Mouse (Mus musculus) ES-E14 (cell line): Measurements from ENCODE around the gene Ahnak2.

ENCODE experiments used
- HCFC1 ChIP-seq: IDR thresholded peaks from 2 replicates; pipeline ENCODE4 v1.6.1; 2012; ENCODE audit warnings: low read length, inconsistent platforms, borderline replicate concordance; ENCODE audit not compliant: insufficient read depth
- ZC3H11A ChIP-seq: IDR thresholded peaks from 2 replicates; pipeline ENCODE4 v1.6.1; 2012; ENCODE audit warnings: low read depth, mild to moderate bottlenecking, inconsistent platforms, low read length, borderline replicate concordance
- ZNF384 ChIP-seq: IDR thresholded peaks from 2 replicates; pipeline ENCODE4 v1.6.1; 2012; ENCODE audit warnings: low read depth, low read length, inconsistent platforms

DNA sequence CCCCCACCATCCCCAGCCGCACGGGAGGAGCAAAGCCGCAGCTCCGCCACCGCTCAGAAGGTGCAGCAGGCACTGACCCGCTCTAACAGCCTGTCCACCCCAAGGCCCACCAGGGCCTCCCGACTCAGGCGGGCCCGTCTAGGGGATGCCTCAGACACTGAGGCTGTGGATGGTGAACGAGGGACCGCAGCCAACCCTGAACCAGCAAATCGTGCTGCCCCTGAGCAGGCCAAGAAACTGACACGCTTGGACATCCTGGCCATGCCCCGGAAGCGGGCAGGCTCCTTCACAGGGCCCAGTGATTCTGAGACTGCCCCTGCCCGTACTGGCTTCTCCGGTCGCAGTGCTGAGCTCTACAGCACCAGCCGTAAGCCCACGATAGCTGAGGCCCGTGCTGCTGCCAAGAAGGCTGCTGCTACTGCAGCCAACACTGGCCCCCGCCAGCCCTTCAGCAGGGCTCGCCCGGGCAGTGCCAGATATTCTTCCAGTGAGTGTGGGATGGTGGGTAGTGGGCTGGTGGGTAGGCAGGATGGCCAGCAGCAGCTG, 63.4 kb downstream of the Ahnak2 start:
- no peak for TF ChIP-seq ZC3H11A
- no peak for TF ChIP-seq ZNF384
- no peak for TF ChIP-seq HCFC1
